Mouse (Mus musculus) E14TG2a.4 (cell line): ENCODE results near the gene Ggta1.

Source experiments
- H3K27me3 ChIP-seq: 2 replicates; pipeline ENCODE4 v1.6.1; 2014; ENCODE audit warnings: low read length, control low read depth; ENCODE audit not compliant: insufficient read depth
- H3K36me3 ChIP-seq: 2 replicates; pipeline ENCODE4 v1.6.1; 2014; ENCODE audit warnings: low read length, control low read depth; ENCODE audit not compliant: insufficient read depth
- H3K4me1 ChIP-seq: replicated peaks from 2 replicates; pipeline ENCODE4 v1.6.1; 2014; ENCODE audit warnings: low read depth, low read length, control low read depth
- H3K4me3 ChIP-seq: replicated peaks from 2 replicates; pipeline ENCODE4 v1.5.1; 2014; ENCODE audit warnings: mild to moderate bottlenecking, low read length
- H3K9me3 ChIP-seq: 2 replicates; pipeline ENCODE4 v1.6.1; 2014; ENCODE audit warnings: low read length, control low read depth
- CTCF ChIP-seq: conservative IDR thresholded peaks from 2 replicates; pipeline ENCODE4 v1.5.1; 2014; ENCODE audit warnings: low read length
- NANOG ChIP-seq: IDR thresholded peaks from 2 replicates; pipeline ENCODE4 v1.6.1; 2014; ENCODE audit warnings: borderline replicate concordance, low read length, mixed read lengths
- POU5F1 ChIP-seq: IDR thresholded peaks from 2 replicates; pipeline ENCODE4 v1.6.1; 2014; ENCODE audit warnings: low read length, borderline replicate concordance

Ggta1 gene

GRCm38 (mm10) chr2:35448914-35449670 lies 13.9 kb downstream of the Ggta1 start:
- no peaks in the 10 kb centered on the region for H3K27me3 ChIP-seq
- peaks cover 23% of the 10 kb centered on the region for H3K36me3 ChIP-seq
- no peaks in the 10 kb centered on the region for H3K9me3 ChIP-seq
- TF ChIP-seq CTCF, result no peak
- no peak for TF ChIP-seq POU5F1
- no peak for TF ChIP-seq NANOG
- H3K4me3 ChIP-seq, result no peak overlapping the region
- peaks cover 91% of the 10 kb centered on the region for H3K4me1 ChIP-seq

GRCm38 (mm10) chr2:35448215-35448913 lies 14.7 kb downstream of the Ggta1 start:
- peaks cover 21% of the 10 kb centered on the region for H3K36me3 ChIP-seq
- H3K9me3 ChIP-seq, result no peaks in the 10 kb centered on the region
- no peak for TF ChIP-seq CTCF
- H3K4me3 ChIP-seq, result no peak overlapping the region
- peaks cover 99% of the 10 kb centered on the region for H3K4me1 ChIP-seq
- no peaks in the 10 kb centered on the region for H3K27me3 ChIP-seq

DNA sequence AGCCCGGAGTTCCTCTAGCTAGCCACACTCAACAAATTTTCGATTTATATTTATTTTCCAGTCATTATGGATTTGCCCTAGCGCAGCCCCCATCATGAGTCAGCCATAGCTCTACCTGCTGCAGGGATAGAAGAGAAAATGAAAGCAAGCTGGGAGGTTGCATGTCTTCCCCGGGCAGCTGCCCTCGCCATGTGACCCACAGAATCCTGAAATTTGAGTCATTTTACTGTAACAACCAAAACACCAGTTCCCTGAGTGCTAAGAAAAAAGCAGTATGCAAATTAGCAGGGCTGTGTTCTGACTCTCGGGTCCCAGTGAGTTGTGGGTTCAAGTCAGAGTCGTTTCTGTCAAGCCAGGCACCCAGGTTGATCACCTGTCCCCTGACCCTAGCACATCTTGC lies 15.6 kb downstream of the Ggta1 start:
- Histone ChIP-seq H3K4me3 (peak overlapping the region; percentile 78), H3K9me3 (no peaks in the 10 kb centered on the region), H3K36me3 (peaks cover 21% of the 10 kb centered on the region), H3K4me1 (peaks cover 96% of the 10 kb centered on the region), H3K27me3 (no peaks in the 10 kb centered on the region)
- TF ChIP-seq POU5F1, result no peak
- no peak for TF ChIP-seq NANOG
- TF ChIP-seq CTCF, result no peak

DNA sequence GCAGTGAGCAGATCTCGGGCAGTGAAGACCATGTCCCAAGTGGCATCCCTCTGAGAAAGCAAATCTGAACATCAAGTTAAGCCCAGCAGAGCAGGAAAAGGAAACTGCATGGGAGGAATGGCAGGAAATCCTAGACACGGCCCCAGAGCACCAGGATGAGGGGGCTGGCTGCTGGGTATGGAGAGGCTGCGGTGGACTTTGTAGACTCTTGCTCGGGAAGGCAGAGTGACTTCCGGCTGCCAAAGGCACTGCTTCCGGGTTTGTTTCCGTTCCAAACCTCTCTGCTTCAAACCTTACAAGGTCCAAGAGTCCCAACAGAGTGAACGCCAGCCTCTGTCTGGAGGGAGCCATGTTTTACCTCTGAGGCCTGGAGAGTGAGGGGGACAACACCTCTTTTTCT lies 16.2 kb downstream of the Ggta1 start:
- no peak for TF ChIP-seq POU5F1
- H3K27me3 ChIP-seq, result no peaks in the 10 kb centered on the region
- H3K9me3 ChIP-seq, result no peaks in the 10 kb centered on the region
- peak overlapping the region; percentile 78 for H3K4me3 ChIP-seq
- H3K4me1 ChIP-seq, result peaks cover 96% of the 10 kb centered on the region
- H3K36me3 ChIP-seq, result peaks cover 28% of the 10 kb centered on the region

- Histone ChIP-seq H3K36me3 (peaks cover 33% of the 10 kb centered on the region), H3K4me1 (peaks cover 96% of the 10 kb centered on the region), H3K9me3 (no peaks in the 10 kb centered on the region), H3K4me3 (peak overlapping the region; percentile 78), H3K27me3 (no peaks in the 10 kb centered on the region)
- no peak for TF ChIP-seq NANOG
- no peak for TF ChIP-seq CTCF
Measured at GRCm38 (mm10) chr2:35446300-35446699, 16.7 kb downstream of the Ggta1 start.

DNA sequence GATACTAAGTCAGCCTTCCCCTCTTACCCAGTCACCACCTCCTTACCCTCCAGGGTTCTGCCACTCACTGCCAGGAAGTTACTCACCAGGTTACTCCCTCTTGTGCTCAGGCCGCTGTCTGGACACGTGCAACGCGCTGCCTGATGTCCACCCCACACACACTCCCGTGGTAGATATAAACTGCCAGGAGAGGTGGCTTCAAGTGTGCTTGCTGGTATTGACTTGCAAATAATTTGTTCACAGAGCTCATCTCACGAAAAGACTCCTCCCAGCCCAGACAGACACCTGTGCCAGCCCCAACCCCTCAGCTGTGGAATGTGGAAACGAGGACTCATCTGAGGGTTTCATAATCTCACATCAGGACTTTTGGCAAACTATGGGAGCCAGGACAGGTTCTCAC lies 17.4 kb downstream of the Ggta1 start:
- Histone ChIP-seq H3K4me3 (peak overlapping the region; percentile 78), H3K27me3 (no peaks in the 10 kb centered on the region), H3K36me3 (peaks cover 37% of the 10 kb centered on the region), H3K9me3 (no peaks in the 10 kb centered on the region), H3K4me1 (peaks cover 95% of the 10 kb centered on the region)
- TF ChIP-seq NANOG, result no peak
- no peak for TF ChIP-seq POU5F1
- TF ChIP-seq CTCF, result no peak

- peaks cover 41% of the 10 kb centered on the region for H3K36me3 ChIP-seq
- H3K9me3 ChIP-seq, result no peaks in the 10 kb centered on the region
- H3K27me3 ChIP-seq, result no peaks in the 10 kb centered on the region
- peaks cover 92% of the 10 kb centered on the region for H3K4me1 ChIP-seq
- TF ChIP-seq POU5F1 (no peak), NANOG (no peak), CTCF (no peak)
- peak overlapping the region; percentile 78 for H3K4me3 ChIP-seq
Measured at GRCm38 (mm10) chr2:35444764-35445262, 18.2 kb downstream of the Ggta1 start.

DNA sequence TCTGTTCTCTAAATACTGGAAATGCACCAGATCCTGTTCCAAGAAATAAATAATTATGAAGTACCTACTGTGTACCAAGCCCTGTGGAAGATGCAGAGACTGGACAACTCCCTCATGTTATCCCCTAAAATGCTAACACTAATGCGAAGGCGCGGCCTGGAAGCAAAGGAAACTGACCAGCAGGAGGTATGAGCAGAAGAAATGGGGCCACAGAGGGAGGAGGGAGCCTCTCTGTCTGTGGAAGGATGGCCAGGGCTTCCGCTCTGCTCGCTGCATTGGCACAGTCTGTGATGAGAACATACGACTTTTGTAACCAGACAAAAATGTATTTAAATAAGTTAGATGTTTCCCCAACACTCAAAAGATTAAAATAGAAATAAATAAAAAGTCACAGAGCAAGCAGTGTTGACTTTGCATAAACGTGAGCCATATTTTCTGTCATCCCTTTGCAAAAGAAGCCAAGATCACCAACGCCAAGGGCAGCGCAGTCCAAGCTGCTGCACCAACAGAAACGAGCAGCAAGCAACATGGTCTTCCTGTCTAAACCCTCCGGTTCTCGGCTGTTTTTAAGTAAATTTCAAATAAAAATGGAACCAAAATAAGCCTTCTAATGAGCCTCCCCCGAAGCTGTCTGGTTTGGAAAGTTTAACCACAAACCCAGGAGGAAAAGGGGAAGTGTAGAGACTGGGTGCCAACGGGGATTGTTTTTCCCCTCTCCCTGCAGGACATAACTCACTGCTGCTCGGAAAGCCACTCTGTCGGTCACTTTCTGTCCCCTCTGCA lies 18.9 kb downstream of the Ggta1 start:
- H3K4me1 ChIP-seq, result peaks cover 86% of the 10 kb centered on the region
- H3K27me3 ChIP-seq, result no peaks in the 10 kb centered on the region
- H3K4me3 ChIP-seq, result peak overlapping the region; percentile 78
- TF ChIP-seq NANOG, result no peak
- TF ChIP-seq CTCF, result no peak
- no peak for TF ChIP-seq POU5F1
- H3K36me3 ChIP-seq, result peaks cover 37% of the 10 kb centered on the region
- no peaks in the 10 kb centered on the region for H3K9me3 ChIP-seq
